Mouse (Mus musculus): Measurements from ENCODE around the gene Msrb2. TPM values are rescaled to one million over a fixed set of nuclear protein-coding genes. Genes with fewer than 3 reads are reported as not detected.

The Msrb2 gene
- 17.2 and 20.6 TPM in 2 replicates for polyA plus RNA-seq (2014; fragmentation: Nextera tagmentation; extraction: Ambion mirVana)

DNA sequence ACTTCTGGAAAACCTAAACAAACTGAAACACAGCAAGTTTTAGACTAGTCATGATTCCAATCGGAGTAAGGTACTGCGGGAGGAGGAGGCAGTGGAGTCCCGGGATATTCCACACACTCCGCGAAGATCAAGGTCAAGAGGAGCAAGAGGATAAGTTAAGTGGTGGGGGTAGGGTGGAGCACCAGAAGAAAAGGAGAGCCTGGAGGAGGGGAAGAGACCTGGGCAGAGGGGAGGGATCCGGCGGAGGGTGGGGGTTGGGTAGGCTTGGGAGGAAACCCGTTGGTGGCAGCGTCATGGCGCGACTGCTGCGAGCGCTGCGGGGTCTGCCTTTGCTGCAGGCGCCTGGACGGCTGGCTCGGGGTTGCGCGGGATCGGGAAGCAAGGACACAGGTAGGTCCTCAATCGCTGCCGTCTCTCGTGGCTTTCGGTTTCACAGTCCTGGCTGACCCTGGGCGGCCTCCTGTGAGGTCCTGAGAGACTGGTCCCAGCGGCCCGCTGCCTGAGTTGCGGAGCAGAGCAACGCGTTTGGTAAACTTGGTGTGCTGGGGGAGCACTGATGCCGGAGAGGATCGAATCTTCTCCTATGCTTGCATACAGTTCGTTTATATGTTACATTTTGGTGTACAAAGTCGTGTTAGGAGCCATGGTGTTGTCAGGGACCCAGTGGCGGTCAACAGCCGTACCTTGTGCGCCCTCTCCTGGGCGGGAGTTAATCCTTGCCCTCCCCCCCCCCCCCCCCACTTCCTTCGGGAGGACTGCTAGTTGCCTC, at the start of gene Msrb2:
Gene Msrb2 (plus strand): TSS at position 51 of the 769 bp plus-strand sequence.
- no peaks in the 10 kb centered on the region for H3K9me3 ChIP-seq (ENCODE audit: control insufficient read depth, low read length)
- H3K4me2 ChIP-seq = peak within 1 kb of the TSS; percentile 67
- H3K27ac ChIP-seq (ENCODE audit: low read depth, low read length) = no peak within 1 kb of the TSS
- H3K4me3 ChIP-seq (ENCODE audit: low read depth, low read length) = peak within 1 kb of the TSS; percentile 75
- DNase-seq (ENCODE audit: low spot score) (peak; percentile 83), ATAC-seq (replicated peaks; ENCODE audit: low FRiP score) (peak; percentile 89)
- peak within 1 kb of the TSS; percentile 78 for H3K9ac ChIP-seq (ENCODE audit: low read depth, low read length)
- H3K36me3 ChIP-seq (ENCODE audit: control insufficient read depth, insufficient read depth, low read length) = no peaks in the 10 kb centered on the region
- H3K4me1 ChIP-seq (replicated peaks; ENCODE audit: control insufficient read depth, insufficient read depth, low read length) = no peaks in the 10 kb centered on the region
- WGBS = under 1% methylated on average over 39 of the region's 39 CpGs
- H3K27me3 ChIP-seq (replicated peaks; ENCODE audit: control insufficient read depth, insufficient read depth, low read length) = no peaks in the 10 kb centered on the region

DNA sequence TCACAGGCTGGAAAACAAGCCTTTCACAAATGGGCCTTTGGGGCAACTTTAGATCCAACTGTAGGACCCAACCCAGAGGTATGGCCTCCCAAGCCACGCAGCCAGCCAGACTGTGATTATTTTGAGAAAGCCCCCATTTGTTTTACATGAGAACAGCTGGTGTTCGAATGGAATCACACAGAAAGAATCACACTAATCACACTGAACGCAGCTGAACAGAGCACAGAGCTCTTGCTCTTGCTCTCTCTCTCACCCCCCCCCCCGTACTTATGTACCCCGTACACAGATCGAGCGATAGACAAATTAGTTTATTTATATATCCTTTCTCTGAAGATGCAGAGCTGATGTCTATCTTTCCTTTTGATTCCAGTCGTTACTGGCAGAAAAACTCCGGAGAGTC, 48.8 kb upstream of the Msrb2 start:
- Histone ChIP-seq H3K4me2 (no peak overlapping the region), H3K36me3 (ENCODE audit: control insufficient read depth, insufficient read depth, low read length) (no peaks in the 10 kb centered on the region), H3K9me3 (ENCODE audit: control insufficient read depth, low read length) (no peaks in the 10 kb centered on the region), H3K4me1 (replicated peaks; ENCODE audit: control insufficient read depth, insufficient read depth, low read length) (peaks cover 3% of the 10 kb centered on the region; the same call in 1 of the 2 replicates), H3K4me3 (ENCODE audit: low read depth, low read length) (no peak overlapping the region), H3K27ac (ENCODE audit: low read depth, low read length) (no peak overlapping the region), H3K27me3 (replicated peaks; ENCODE audit: control insufficient read depth, insufficient read depth, low read length) (no peaks in the 10 kb centered on the region), H3K9ac (ENCODE audit: low read depth, low read length) (no peak overlapping the region)
- DNase-seq (ENCODE audit: low spot score) (no peak), ATAC-seq (replicated peaks; ENCODE audit: low FRiP score) (no peak)
- WGBS = 87% methylated on average over 9 of the region's 9 CpGs

DNA sequence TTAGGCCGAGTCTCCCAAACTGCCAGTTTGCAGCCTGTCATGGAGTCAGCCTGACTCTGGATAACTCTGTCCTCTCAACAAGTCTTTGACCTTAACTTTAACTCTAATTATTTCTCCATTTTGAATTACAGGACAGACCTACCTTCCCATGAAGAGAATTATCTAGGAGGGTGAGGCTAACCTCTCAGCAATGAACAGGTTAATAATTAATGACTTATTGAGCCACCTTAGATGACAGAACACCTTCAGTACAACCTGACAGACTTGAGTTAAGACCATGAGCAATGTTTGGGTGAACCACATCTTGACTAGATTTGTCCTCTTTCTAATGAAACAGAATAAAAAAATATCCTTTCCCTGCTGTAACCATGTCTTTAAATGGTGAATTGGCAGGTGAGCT, 44.9 kb upstream of the Msrb2 start:
- ATAC-seq (replicated peaks; ENCODE audit: low FRiP score) (no peak), DNase-seq (ENCODE audit: low spot score) (no peak)
- Histone ChIP-seq H3K9ac (ENCODE audit: low read depth, low read length) (no peak overlapping the region), H3K27ac (ENCODE audit: low read depth, low read length) (no peak overlapping the region), H3K9me3 (ENCODE audit: control insufficient read depth, low read length) (no peaks in the 10 kb centered on the region), H3K4me3 (ENCODE audit: low read depth, low read length) (no peak overlapping the region), H3K4me2 (no peak overlapping the region), H3K27me3 (replicated peaks; ENCODE audit: control insufficient read depth, insufficient read depth, low read length) (no peaks in the 10 kb centered on the region), H3K36me3 (ENCODE audit: control insufficient read depth, insufficient read depth, low read length) (no peaks in the 10 kb centered on the region), H3K4me1 (replicated peaks; ENCODE audit: control insufficient read depth, insufficient read depth, low read length) (no peaks in the 10 kb centered on the region)
- WGBS = 58% methylated on average over 1 of the region's 1 CpGs

DNA sequence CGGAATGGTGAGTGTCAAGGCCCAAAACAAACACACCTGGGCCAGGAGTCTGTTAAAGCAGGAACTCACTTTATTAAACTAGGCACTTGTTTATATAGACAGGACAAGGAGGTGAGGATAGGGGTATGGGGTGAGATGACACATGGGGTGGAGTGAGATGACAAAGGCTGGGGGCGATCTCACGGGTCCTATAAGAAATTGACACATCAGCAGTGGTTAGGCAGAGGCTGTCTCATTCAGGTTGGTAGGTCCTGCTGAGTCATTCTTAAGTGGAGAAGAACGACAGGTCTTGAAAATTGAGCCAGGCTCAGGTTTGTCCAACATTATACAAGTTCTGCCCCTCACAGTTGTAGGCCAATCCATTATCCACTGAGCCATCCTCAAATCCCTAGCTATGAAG, 43.4 kb upstream of the Msrb2 start:
- no peak overlapping the region for H3K27ac ChIP-seq (ENCODE audit: low read depth, low read length)
- H3K9ac ChIP-seq (ENCODE audit: low read depth, low read length) = no peak overlapping the region
- no peaks in the 10 kb centered on the region for H3K4me1 ChIP-seq (replicated peaks; ENCODE audit: control insufficient read depth, insufficient read depth, low read length)
- no peak overlapping the region for H3K4me2 ChIP-seq
- DNase-seq (ENCODE audit: low spot score) = no peak
- ATAC-seq (replicated peaks; ENCODE audit: low FRiP score) = no peak
- WGBS = 63% methylated on average over 4 of the region's 4 CpGs
- H3K9me3 ChIP-seq (ENCODE audit: control insufficient read depth, low read length) = no peaks in the 10 kb centered on the region
- H3K36me3 ChIP-seq (ENCODE audit: control insufficient read depth, insufficient read depth, low read length) = no peaks in the 10 kb centered on the region
- no peak overlapping the region for H3K4me3 ChIP-seq (ENCODE audit: low read depth, low read length)
- no peaks in the 10 kb centered on the region for H3K27me3 ChIP-seq (replicated peaks; ENCODE audit: control insufficient read depth, insufficient read depth, low read length)

DNA sequence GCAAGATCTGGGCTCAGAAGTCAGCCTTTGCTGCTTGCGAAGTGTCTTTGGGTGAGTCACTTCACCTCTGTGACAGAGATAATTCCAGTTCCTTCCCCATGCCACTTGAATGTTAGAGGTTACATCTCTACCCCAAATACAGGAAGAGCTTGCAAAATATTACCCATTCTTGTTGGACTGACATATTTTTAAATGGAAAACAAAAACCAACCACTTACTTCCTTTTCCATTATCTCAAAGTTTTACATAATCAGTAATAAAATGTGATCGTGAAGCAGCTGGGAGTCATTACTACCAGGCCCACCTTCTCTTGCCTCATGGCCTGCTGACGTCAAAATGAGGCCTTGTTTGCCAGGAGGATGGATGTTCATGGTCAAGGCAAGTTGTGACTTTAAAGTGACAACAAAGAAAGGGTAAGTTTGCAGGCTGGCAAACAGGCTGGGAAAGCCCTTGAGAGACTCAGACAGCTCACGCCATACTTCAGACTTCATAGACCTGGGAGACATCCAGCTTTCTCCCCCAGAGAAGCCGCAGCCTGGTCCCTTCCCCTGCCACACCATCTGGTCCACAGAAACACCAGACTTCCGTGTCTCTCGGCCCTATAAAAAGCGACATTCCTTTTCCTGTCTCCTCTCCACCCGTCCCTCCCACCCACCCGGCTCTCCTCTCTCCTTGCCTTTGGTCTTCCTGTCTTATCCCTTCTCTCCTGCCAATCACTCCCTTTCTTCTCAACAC, 27.2 kb upstream of the Msrb2 start:
- WGBS = 41% methylated on average over 10 of the region's 10 CpGs

DNA sequence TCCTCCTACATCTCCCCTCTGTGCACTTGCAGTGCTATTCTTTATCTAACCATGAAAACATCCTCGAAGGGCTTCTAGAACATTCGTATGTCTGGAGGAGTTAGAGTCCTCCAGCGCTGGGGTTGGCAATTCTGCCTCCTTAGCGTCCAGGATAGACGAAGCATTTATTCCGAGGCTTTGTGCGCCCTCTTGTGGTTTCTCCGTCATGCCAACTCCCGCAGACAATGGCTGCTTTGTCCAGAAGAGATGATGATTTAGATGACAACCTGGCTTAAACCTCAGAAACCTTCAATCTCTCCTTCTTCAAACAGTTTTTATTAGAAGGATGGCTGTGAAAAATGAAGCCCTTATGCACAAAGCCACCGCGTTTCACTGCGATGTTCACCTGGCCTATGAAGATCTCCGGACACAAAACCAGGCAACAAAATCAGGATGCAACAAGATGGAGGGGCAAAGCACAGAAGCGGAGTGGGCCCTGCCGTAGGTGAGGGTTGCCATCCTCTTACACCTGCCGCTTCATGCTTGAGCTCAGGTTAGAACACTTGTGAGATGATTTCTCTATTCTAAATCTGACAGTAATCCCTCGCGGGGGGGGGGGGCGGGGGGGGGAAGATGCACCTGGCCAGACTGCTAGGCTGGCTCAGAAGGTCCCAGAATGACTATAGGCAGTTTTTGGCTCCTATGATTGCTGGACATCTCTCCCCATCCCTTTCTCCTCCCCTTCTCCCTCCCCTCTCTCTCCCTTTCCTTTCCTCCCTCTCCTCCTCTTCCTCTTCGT, 26.4 kb upstream of the Msrb2 start:
- Histone ChIP-seq H3K27me3 (replicated peaks; ENCODE audit: control insufficient read depth, insufficient read depth, low read length) (no peaks in the 10 kb centered on the region), H3K4me2 (peak overlapping the region; percentile 1; the same call in 1 of the 2 replicates), H3K9ac (ENCODE audit: low read depth, low read length) (no peak overlapping the region), H3K36me3 (ENCODE audit: control insufficient read depth, insufficient read depth, low read length) (no peaks in the 10 kb centered on the region), H3K4me1 (replicated peaks; ENCODE audit: control insufficient read depth, insufficient read depth, low read length) (no peaks in the 10 kb centered on the region), H3K9me3 (ENCODE audit: control insufficient read depth, low read length) (no peaks in the 10 kb centered on the region), H3K4me3 (ENCODE audit: low read depth, low read length) (no peak overlapping the region), H3K27ac (ENCODE audit: low read depth, low read length) (no peak overlapping the region)
- DNase-seq (ENCODE audit: low spot score) = peak; percentile 76
- ATAC-seq (replicated peaks; ENCODE audit: low FRiP score) = 0 out of 2 replicates have a peak, but pooled peaks have one; percentile 49
- WGBS = 27% methylated on average over 20 of the region's 20 CpGs

More for the DNA sequence above, 27.2 kb upstream of the Msrb2 start:
- Histone ChIP-seq H3K9me3 (ENCODE audit: control insufficient read depth, low read length) (no peaks in the 10 kb centered on the region), H3K9ac (ENCODE audit: low read depth, low read length) (no peak overlapping the region), H3K36me3 (ENCODE audit: control insufficient read depth, insufficient read depth, low read length) (no peaks in the 10 kb centered on the region), H3K4me2 (peak overlapping the region; percentile 1; the same call in 1 of the 2 replicates), H3K27ac (ENCODE audit: low read depth, low read length) (no peak overlapping the region), H3K27me3 (replicated peaks; ENCODE audit: control insufficient read depth, insufficient read depth, low read length) (no peaks in the 10 kb centered on the region), H3K4me1 (replicated peaks; ENCODE audit: control insufficient read depth, insufficient read depth, low read length) (no peaks in the 10 kb centered on the region), H3K4me3 (ENCODE audit: low read depth, low read length) (no peak overlapping the region)
- ATAC-seq (replicated peaks; ENCODE audit: low FRiP score) (0 out of 2 replicates have a peak, but pooled peaks have one; percentile 10), DNase-seq (ENCODE audit: low spot score) (no peak)

DNA sequence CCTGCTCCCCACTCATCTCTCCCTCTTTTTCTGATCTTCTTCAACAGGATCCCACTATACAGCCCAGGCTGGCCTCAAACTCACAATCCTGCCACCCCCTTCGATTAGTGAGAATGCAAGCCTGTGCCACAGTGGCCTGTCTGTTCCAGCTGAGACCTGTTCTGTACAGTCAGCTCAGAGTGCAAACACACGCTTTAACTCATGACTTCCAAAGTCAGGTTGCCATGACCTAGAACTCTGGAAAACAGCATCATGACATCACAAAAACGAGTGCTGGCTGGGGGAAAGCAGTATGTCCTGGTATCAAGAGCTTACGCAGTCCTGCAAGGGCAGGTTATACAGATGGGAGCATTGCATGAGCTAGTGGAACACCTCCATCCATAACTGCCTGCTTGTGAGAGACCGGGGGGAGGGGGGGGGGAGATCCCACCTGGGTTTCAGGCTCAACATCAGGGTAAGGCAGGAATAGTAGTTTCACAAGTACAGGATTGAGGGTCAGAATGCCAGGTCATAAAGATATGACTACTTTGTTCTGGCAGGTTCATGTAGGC, 25.8 kb upstream of the Msrb2 start:
- no peak overlapping the region for H3K27ac ChIP-seq (ENCODE audit: low read depth, low read length)
- no peak for ATAC-seq (replicated peaks; ENCODE audit: low FRiP score)
- H3K27me3 ChIP-seq (replicated peaks; ENCODE audit: control insufficient read depth, insufficient read depth, low read length) = no peaks in the 10 kb centered on the region
- no peaks in the 10 kb centered on the region for H3K4me1 ChIP-seq (replicated peaks; ENCODE audit: control insufficient read depth, insufficient read depth, low read length)
- no peak overlapping the region for H3K4me2 ChIP-seq
- DNase-seq (ENCODE audit: low spot score) = no peak
- no peaks in the 10 kb centered on the region for H3K9me3 ChIP-seq (ENCODE audit: control insufficient read depth, low read length)
- 65% methylated on average over 5 of the region's 5 CpGs for WGBS
- no peak overlapping the region for H3K9ac ChIP-seq (ENCODE audit: low read depth, low read length)
- no peak overlapping the region for H3K4me3 ChIP-seq (ENCODE audit: low read depth, low read length)
- H3K36me3 ChIP-seq (ENCODE audit: control insufficient read depth, insufficient read depth, low read length) = no peaks in the 10 kb centered on the region

DNA sequence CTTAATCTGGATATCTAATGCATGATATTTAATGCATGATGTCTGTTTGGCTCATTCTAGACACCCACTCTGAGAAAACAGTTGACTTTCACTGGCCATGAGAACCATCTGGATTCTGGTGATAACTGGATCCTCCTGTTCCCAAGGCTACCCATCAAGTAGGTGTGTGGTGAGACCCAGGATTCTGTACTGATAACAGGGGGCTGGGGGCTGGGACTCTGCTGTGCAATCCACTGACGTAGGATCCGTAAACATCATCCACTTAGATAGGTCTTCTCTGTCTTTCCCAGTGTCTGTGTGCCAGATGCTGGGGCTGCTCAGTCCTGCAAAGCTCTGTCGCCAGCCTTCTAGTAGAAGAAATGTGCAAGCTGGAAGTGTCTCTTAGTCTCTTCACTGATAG, 22.8 kb upstream of the Msrb2 start:
- no peak overlapping the region for H3K9ac ChIP-seq (ENCODE audit: low read depth, low read length)
- H3K4me2 ChIP-seq = no peak overlapping the region
- no peak overlapping the region for H3K4me3 ChIP-seq (ENCODE audit: low read depth, low read length)
- H3K36me3 ChIP-seq (ENCODE audit: control insufficient read depth, insufficient read depth, low read length) = no peaks in the 10 kb centered on the region
- H3K27ac ChIP-seq (ENCODE audit: low read depth, low read length) = no peak overlapping the region
- ATAC-seq (replicated peaks; ENCODE audit: low FRiP score) (peak; percentile 53), DNase-seq (ENCODE audit: low spot score) (no peak)
- 44% methylated on average over 3 of the region's 3 CpGs for WGBS
- H3K9me3 ChIP-seq (ENCODE audit: control insufficient read depth, low read length) = no peaks in the 10 kb centered on the region
- no peaks in the 10 kb centered on the region for H3K27me3 ChIP-seq (replicated peaks; ENCODE audit: control insufficient read depth, insufficient read depth, low read length)
- no peaks in the 10 kb centered on the region for H3K4me1 ChIP-seq (replicated peaks; ENCODE audit: control insufficient read depth, insufficient read depth, low read length)
